21 mouse cellular contexts compared by ENCODE assay signal in the genomic region with DNA sequence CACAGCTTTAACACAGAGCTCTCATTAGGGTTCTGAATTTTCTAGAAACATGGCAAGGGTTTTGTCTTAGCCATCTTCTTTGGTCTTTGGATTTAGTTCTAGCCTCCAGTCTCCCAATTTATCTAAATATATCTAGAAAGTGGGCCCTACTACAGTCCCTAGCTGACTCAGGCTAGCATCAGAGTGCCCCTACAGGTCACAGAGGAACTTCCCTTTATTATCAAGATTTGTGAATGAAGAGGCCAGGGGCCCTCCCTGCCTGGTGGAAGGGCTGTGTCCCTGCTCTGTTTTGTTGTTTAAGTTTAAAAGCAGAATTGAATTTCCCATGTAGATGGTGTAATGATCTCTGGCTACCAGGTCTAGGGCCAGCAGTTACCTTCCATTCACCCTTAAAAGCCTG.
DNase-seq lines count a peak whose midpoint lies in the region; ATAC-seq and TF ChIP-seq lines count a peak whose summit lies in the region.
"Had no signal": no experiment of that assay in that cellular context is flagged by ENCODE, and none has a peak within 500 bp of the region (broad histone marks: within the 10 kb centered on the region; RNA-seq: fewer than 3 reads in every experiment).

No protein-coding gene starts in this region.

- H3K27ac ChIP-seq in intestine, postnatal 0 days (ENCODE audit: low read depth, low read length) = no peak overlapping the region
- H3K27ac ChIP-seq in intestine, embryonic 16.5 days (ENCODE audit: low read length) = no peak overlapping the region
- H3K27ac ChIP-seq in midbrain, postnatal 0 days (ENCODE audit: low read depth, low read length) = no peak overlapping the region
- H3K27ac ChIP-seq in midbrain, embryonic 15.5 days = no peak overlapping the region
- H3K27ac ChIP-seq: embryonic facial prominence, embryonic 12.5 days; forebrain, embryonic 13.5 days; heart, embryonic 15.5 days; hindbrain, embryonic 10.5 days; limb, embryonic 15.5 days had no signal

- H3K4me1 ChIP-seq in intestine, postnatal 0 days (replicated peaks; ENCODE audit: control insufficient read depth, insufficient read depth, low read length) = no peaks in the 10 kb centered on the region
- no peaks in the 10 kb centered on the region; the same call in 1 of the 2 replicates for H3K4me1 ChIP-seq in intestine, embryonic 16.5 days (ENCODE audit: control insufficient read depth, insufficient read depth, low read length)
- no peaks in the 10 kb centered on the region for H3K4me1 ChIP-seq in midbrain, postnatal 0 days (ENCODE audit: insufficient read depth, low read length)
- no peaks in the 10 kb centered on the region for H3K4me1 ChIP-seq in midbrain, embryonic 15.5 days
- H3K4me1 ChIP-seq: embryonic facial prominence, embryonic 12.5 days; forebrain, embryonic 13.5 days; limb, embryonic 15.5 days had no signal

- H3K9me3 ChIP-seq in intestine, postnatal 0 days (ENCODE audit: control insufficient read depth) = no peaks in the 10 kb centered on the region
- no peaks in the 10 kb centered on the region for H3K9me3 ChIP-seq in intestine, embryonic 16.5 days (ENCODE audit: control insufficient read depth, low read length)
- H3K9me3 ChIP-seq in midbrain, postnatal 0 days (ENCODE audit: low read length) = no peaks in the 10 kb centered on the region
- H3K9me3 ChIP-seq in midbrain, embryonic 15.5 days = no peaks in the 10 kb centered on the region
- H3K9me3 ChIP-seq: embryonic facial prominence, embryonic 12.5 days; forebrain, embryonic 13.5 days; heart, embryonic 15.5 days; hindbrain, embryonic 10.5 days; limb, embryonic 15.5 days had no signal

- H3K9ac ChIP-seq in intestine, postnatal 0 days (ENCODE audit: low read depth, low read length) = no peak overlapping the region
- H3K9ac ChIP-seq in intestine, embryonic 16.5 days (ENCODE audit: low read depth, low read length) = no peak overlapping the region
- H3K9ac ChIP-seq in midbrain, postnatal 0 days (replicated peaks; ENCODE audit: low read length, poor library complexity, severe bottlenecking) = no peak overlapping the region
- H3K9ac ChIP-seq in midbrain, embryonic 15.5 days = no peak overlapping the region
- H3K9ac ChIP-seq: embryonic facial prominence, embryonic 12.5 days; forebrain, embryonic 13.5 days; heart, embryonic 15.5 days; limb, embryonic 15.5 days had no signal

- H3K27me3 ChIP-seq in intestine, postnatal 0 days (replicated peaks; ENCODE audit: control insufficient read depth, insufficient read depth, low read length) = no peaks in the 10 kb centered on the region
- H3K27me3 ChIP-seq in intestine, embryonic 16.5 days (replicated peaks; ENCODE audit: control insufficient read depth, insufficient read depth, low read length) = no peaks in the 10 kb centered on the region
- no peaks in the 10 kb centered on the region for H3K27me3 ChIP-seq in midbrain, postnatal 0 days (ENCODE audit: insufficient read depth, low read length)
- no peaks in the 10 kb centered on the region for H3K27me3 ChIP-seq in midbrain, embryonic 15.5 days (replicated peaks)
- H3K27me3 ChIP-seq: embryonic facial prominence, embryonic 12.5 days; forebrain, embryonic 13.5 days; heart, embryonic 15.5 days; limb, embryonic 15.5 days had no signal

- ATAC-seq in intestine, postnatal 0 days = no peak
- no peak for ATAC-seq in intestine, embryonic 16.5 days
- no peak for ATAC-seq in midbrain, postnatal 0 days (ENCODE audit: low FRiP score)
- ATAC-seq in midbrain, embryonic 15.5 days (replicated peaks) = no peak
- peak; percentile 51 to 78; a peak in 2 of 4 replicates for ATAC-seq in hematopoietic stem cell, adult 5-6 weeks (replicated peaks in 1 of 2; ENCODE audit: insufficient read depth in 1 of 2, low FRiP score in 2 of 2, low TSS enrichment in 1 of 2, low read depth in 1 of 2, poor library complexity in 2 of 2, severe bottlenecking in 2 of 2)
- no peak for ATAC-seq in monocyte, adult 5-6 weeks (replicated peaks; ENCODE audit: insufficient number of reproducible peaks, low FRiP score, low TSS enrichment, poor library complexity, severe bottlenecking)
- ATAC-seq: forebrain, embryonic 13.5 days had no signal

- H3K36me3 ChIP-seq in intestine, postnatal 0 days (ENCODE audit: control insufficient read depth, insufficient read depth) = no peaks in the 10 kb centered on the region
- no peaks in the 10 kb centered on the region for H3K36me3 ChIP-seq in intestine, embryonic 16.5 days (ENCODE audit: control insufficient read depth, insufficient read depth, low read length)
- H3K36me3 ChIP-seq in midbrain, postnatal 0 days (ENCODE audit: insufficient read depth, low read length) = no peaks in the 10 kb centered on the region
- no peaks in the 10 kb centered on the region for H3K36me3 ChIP-seq in midbrain, embryonic 15.5 days (replicated peaks)
- H3K36me3 ChIP-seq: embryonic facial prominence, embryonic 12.5 days; heart, embryonic 15.5 days; hindbrain, embryonic 10.5 days; limb, embryonic 15.5 days had no signal

- no peak overlapping the region for H3K4me2 ChIP-seq in intestine, postnatal 0 days (replicated peaks; ENCODE audit: low read depth)
- H3K4me2 ChIP-seq in intestine, embryonic 16.5 days (ENCODE audit: low read depth, low read length) = no peak overlapping the region
- no peak overlapping the region for H3K4me2 ChIP-seq in midbrain, postnatal 0 days (ENCODE audit: low read depth, low read length, poor library complexity, severe bottlenecking)
- no peak overlapping the region for H3K4me2 ChIP-seq in midbrain, embryonic 15.5 days
- H3K4me2 ChIP-seq: embryonic facial prominence, embryonic 12.5 days; forebrain, embryonic 13.5 days; heart, embryonic 15.5 days; limb, embryonic 15.5 days had no signal

- H3K4me3 ChIP-seq in intestine, postnatal 0 days (ENCODE audit: low read depth, low read length) = no peak overlapping the region
- H3K4me3 ChIP-seq in intestine, embryonic 16.5 days (ENCODE audit: low read length) = no peak overlapping the region
- H3K4me3 ChIP-seq in midbrain, postnatal 0 days (ENCODE audit: low read depth, low read length) = no peak overlapping the region
- H3K4me3 ChIP-seq in midbrain, embryonic 15.5 days = no peak overlapping the region
- H3K4me3 ChIP-seq: embryonic facial prominence, embryonic 12.5 days; erythroblast, embryonic 14.5 days; forebrain, embryonic 13.5 days; heart, embryonic 15.5 days; hindbrain, embryonic 10.5 days; limb, embryonic 15.5 days had no signal

- DNase-seq in midbrain, postnatal 0 days (ENCODE audit: low spot score) = no peak
- no peak for DNase-seq in kidney, postnatal 36 days
- DNase-seq: adrenal gland, postnatal 36 days; cerebellum, adult 2 months; heart, adult 18-20 months; lung, postnatal 4 days; midbrain, embryonic 14.5 days; right cerebral cortex, postnatal 14 days; spleen, adult 18-20 months; thymus, postnatal 4 days had no signal

- TF ChIP-seq CTCF in intestine, postnatal 0 days (IDR thresholded peaks at IDR 0.05; ENCODE audit: low read depth) = peak; percentile 37
- TF ChIP-seq CTCF in midbrain, postnatal 0 days (IDR thresholded peaks at IDR 0.05) = peak; percentile 38

Comparison
In these comparisons a context has a peak if more than half of its experiments do, and no peak if none do; other contexts are left out.
1. ATAC-seq: peak in hematopoietic stem cell, adult 5-6 weeks (2 of 2); none in intestine, postnatal 0 days (single experiment), intestine, embryonic 16.5 days (single experiment), midbrain, postnatal 0 days (single experiment), midbrain, embryonic 15.5 days (single experiment) and monocyte, adult 5-6 weeks (single experiment).